Comparison of ENCODE assay signal across 8 mouse cellular contexts in genomic region chr14:54924641-54925348, GRCm38 (mm10). TPM values are rescaled to one million over a fixed set of nuclear protein-coding genes. Genes with fewer than 3 reads are reported as not detected.
A peak's percentile ranks its signal among the peaks of the same experiment; 100 is the strongest.
DNase-seq lines count a peak whose midpoint lies in the region; ATAC-seq and TF ChIP-seq lines count a peak whose summit lies in the region.

No protein-coding gene starts in this region.

- H3K27me3 ChIP-seq in G1E (ENCODE audit: insufficient read depth, low read length): peaks cover 72% of the 10 kb centered on the region
- peaks cover 4% of the 10 kb centered on the region; the same call in 1 of the 2 replicates for H3K27me3 ChIP-seq in limb, embryonic 10.5 days (ENCODE audit: low read depth, poor library complexity, severe bottlenecking)
- peaks cover 4% of the 10 kb centered on the region; the same call in 1 of the 2 replicates for H3K27me3 ChIP-seq in midbrain, embryonic 12.5 days

- peak overlapping the region; percentile 89 for H3K4me2 ChIP-seq in midbrain, embryonic 12.5 days (replicated peaks)

- H3K9me3 ChIP-seq in G1E (replicated peaks): no peaks in the 10 kb centered on the region
- peaks cover 16% of the 10 kb centered on the region for H3K9me3 ChIP-seq in limb, embryonic 10.5 days (replicated peaks)
- peaks cover 19% of the 10 kb centered on the region for H3K9me3 ChIP-seq in midbrain, embryonic 12.5 days

- peak overlapping the region; percentile 99 for H3K27ac ChIP-seq in limb, embryonic 10.5 days
- peak overlapping the region; percentile 98 for H3K27ac ChIP-seq in midbrain, embryonic 12.5 days (replicated peaks)

- H3K9ac ChIP-seq in midbrain, embryonic 12.5 days (replicated peaks): peak overlapping the region; percentile 78

- DNase-seq in G1E (ENCODE audit: low spot score): peak; percentile 57
- peak; percentile 57 for DNase-seq in embryo, embryonic 11.5 days (ENCODE audit: low read depth, low spot score)
- DNase-seq in heart, adult 8-10 months (ENCODE audit: low spot score): peak; percentile 65
- peak; percentile 65 for DNase-seq in limb, embryonic 10.5 days (ENCODE audit: low spot score)
- peak; percentile 72 to 79 for DNase-seq in urinary bladder, postnatal 36 days (ENCODE audit: low spot score in 2 of 2)
- DNase-seq in thymus, postnatal 36 days: no peak
- no peak for DNase-seq in layer of hippocampus, postnatal 36 days

- H3K4me3 ChIP-seq in G1E (ENCODE audit: low read depth, low read length): peak overlapping the region; percentile 28; the same call in 1 of the 2 replicates
- H3K4me3 ChIP-seq in limb, embryonic 10.5 days: peak overlapping the region; percentile 71
- peak overlapping the region; percentile 53 for H3K4me3 ChIP-seq in midbrain, embryonic 12.5 days

- peak; percentile 54 for ATAC-seq in G1E (ENCODE audit: extremely low read depth, insufficient number of reproducible peaks, low FRiP score, poor library complexity, severe bottlenecking)
- peak; percentile 63 for ATAC-seq in midbrain, embryonic 12.5 days (ENCODE audit: low FRiP score, low read depth)

- no peaks in the 10 kb centered on the region for H3K36me3 ChIP-seq in G1E (replicated peaks)
- H3K36me3 ChIP-seq in limb, embryonic 10.5 days: peaks cover 36% of the 10 kb centered on the region
- peaks cover 26% of the 10 kb centered on the region for H3K36me3 ChIP-seq in midbrain, embryonic 12.5 days

- peaks cover 8% of the 10 kb centered on the region for H3K4me1 ChIP-seq in G1E (ENCODE audit: insufficient read depth, low read depth, low read length)
- peaks cover 51% of the 10 kb centered on the region for H3K4me1 ChIP-seq in limb, embryonic 10.5 days
- H3K4me1 ChIP-seq in midbrain, embryonic 12.5 days: peaks cover 38% of the 10 kb centered on the region

- WGBS in limb, embryonic 10.5 days: 12% methylated on average over 7 of the region's 7 CpGs
- 6% methylated on average over 7 of the region's 7 CpGs for WGBS in midbrain, embryonic 12.5 days

- no peak for TF ChIP-seq CTCF in G1E (IDR thresholded peaks at IDR 0.05; ENCODE audit: low read depth, low read length)

RNA-seq across cellular contexts. Expression of gene Efs, which starts 1.1 kb away (rescaled TPM):
- total RNA-seq in G1E (2014; fragmentation: Nextera tagmentation) (not detected in 2 replicates), G1E (2017) (not detected in 2 replicates)
- polyA plus RNA-seq in G1E (2012): not detected in 2 replicates
- 1 to 10 TPM; 1.6 to 2.6 (median 2.2) TPM for total RNA-seq in heart, adult 8-10 months (2022)
- polyA plus RNA-seq in limb, embryonic 10.5 days (2016; fragmentation: Nextera tagmentation; extraction: Ambion mirVana): 40.2 and 53.4 TPM in 2 replicates
- polyA plus RNA-seq in midbrain, embryonic 12.5 days (2016; fragmentation: Nextera tagmentation; extraction: Ambion mirVana): 36.0 and 38.6 TPM in 2 replicates
- 10 to 100 TPM; 10.3 to 11.7 TPM for total RNA-seq in layer of hippocampus, postnatal 36 days (2021)

RNA-seq across cellular contexts. Expression of gene Il25, which starts 7.7 kb away (rescaled TPM):
- total RNA-seq in G1E (2014; fragmentation: Nextera tagmentation): not detected in 2 replicates
- total RNA-seq in G1E (2017): not detected in 2 replicates
- not detected in 2 replicates for polyA plus RNA-seq in G1E (2012)
- total RNA-seq in heart, adult 8-10 months (2022): not detected
- 0.14 TPM in 1 of 2 replicates, not detected in the other for polyA plus RNA-seq in limb, embryonic 10.5 days (2016; fragmentation: Nextera tagmentation; extraction: Ambion mirVana)
- polyA plus RNA-seq in midbrain, embryonic 12.5 days (2016; fragmentation: Nextera tagmentation; extraction: Ambion mirVana): not detected in 2 replicates
- not detected for total RNA-seq in layer of hippocampus, postnatal 36 days (2021)

RNA-seq across cellular contexts. Expression of gene Cmtm5, which starts 11.3 kb away (rescaled TPM):
- total RNA-seq in G1E (2014; fragmentation: Nextera tagmentation) (not detected in 2 replicates), G1E (2017) (not detected in 2 replicates)
- not detected in 2 replicates for polyA plus RNA-seq in G1E (2012)
- 1 to 10 TPM in 1 of 4 experiments, under 1 TPM in 1, not detected in 2; 0.41 to 1.2 TPM for total RNA-seq in heart, adult 8-10 months (2022)
- polyA plus RNA-seq in limb, embryonic 10.5 days (2016; fragmentation: Nextera tagmentation; extraction: Ambion mirVana): 0.38 and 1.2 TPM in 2 replicates
- polyA plus RNA-seq in midbrain, embryonic 12.5 days (2016; fragmentation: Nextera tagmentation; extraction: Ambion mirVana): 1.2 and 2.2 TPM in 2 replicates
- 10 to 100 TPM; 70.3 to 80.4 TPM for total RNA-seq in layer of hippocampus, postnatal 36 days (2021)

RNA-seq across cellular contexts. Expression of gene Slc22a17, which starts 11.9 kb away (rescaled TPM):
- 0.60 TPM in 1 of 2 replicates, not detected in the other for total RNA-seq in G1E (2014; fragmentation: Nextera tagmentation)
- total RNA-seq in G1E (2017): 0.05 and 0.06 TPM in 2 replicates
- polyA plus RNA-seq in G1E (2012): 0.13 and 0.33 TPM in 2 replicates
- 1 to 10 TPM; 1.7 to 3.6 (median 2.6) TPM for total RNA-seq in heart, adult 8-10 months (2022)
- polyA plus RNA-seq in limb, embryonic 10.5 days (2016; fragmentation: Nextera tagmentation; extraction: Ambion mirVana): 31.2 and 52.7 TPM in 2 replicates
- polyA plus RNA-seq in midbrain, embryonic 12.5 days (2016; fragmentation: Nextera tagmentation; extraction: Ambion mirVana): 110 and 125 TPM in 2 replicates
- total RNA-seq in layer of hippocampus, postnatal 36 days (2021): 100 to 1,000 TPM; 661 to 670 TPM

RNA-seq across cellular contexts. Expression of gene Pabpn1, which starts 32.5 kb away (rescaled TPM):
- 190 and 193 TPM in 2 replicates for total RNA-seq in G1E (2014; fragmentation: Nextera tagmentation)
- 118 and 142 TPM in 2 replicates for total RNA-seq in G1E (2017)
- 387 and 490 TPM in 2 replicates for polyA plus RNA-seq in G1E (2012)
- total RNA-seq in heart, adult 8-10 months (2022): 10 to 100 TPM; 37.3 to 54.4 (median 50.2) TPM
- 173 and 178 TPM in 2 replicates for polyA plus RNA-seq in limb, embryonic 10.5 days (2016; fragmentation: Nextera tagmentation; extraction: Ambion mirVana)
- polyA plus RNA-seq in midbrain, embryonic 12.5 days (2016; fragmentation: Nextera tagmentation; extraction: Ambion mirVana): 199 and 238 TPM in 2 replicates
- 100 to 1,000 TPM; 231 to 275 TPM for total RNA-seq in layer of hippocampus, postnatal 36 days (2021)

Comparison
In these comparisons a context has a peak if more than half of its experiments do, and no peak if none do; other contexts are left out.
1. DNase-seq: peak in G1E (single experiment), embryo, embryonic 11.5 days (single experiment), heart, adult 8-10 months (single experiment), limb, embryonic 10.5 days (single experiment) and urinary bladder, postnatal 36 days (2 of 2); none in thymus, postnatal 36 days (0 of 2) and layer of hippocampus, postnatal 36 days (0 of 2).
2. RNA of gene Cmtm5, which starts 11.3 kb away (total RNA-seq): 70.3 to 80.4 TPM in layer of hippocampus, postnatal 36 days; 0.41 to 1.2 TPM in heart, adult 8-10 months and not detected in G1E; every median in the first group is over 10 times any median in the second.
3. Peak in every context shown above with its lines, with median percentiles within 50 percentile points of each other: H3K4me3 ChIP-seq.